In genomic region chr7:129936731-129937130, GRCm38 (mm10) we compare ENCODE assay signal across 25 mouse cellular contexts.
"Had no signal": no experiment of that assay in that cellular context is flagged by ENCODE, and none has a peak within 500 bp of the region (broad histone marks: within the 10 kb centered on the region; RNA-seq: fewer than 3 reads in every experiment).

No protein-coding gene starts in this region.

- ATAC-seq: hindbrain, embryonic 16.5 days; inflammation-experienced regulatory T-cells, adult 6 months had no signal

- H3K4me2 ChIP-seq: heart, embryonic 12.5 days; hindbrain, embryonic 12.5 days; hindbrain, embryonic 14.5 days; intestine, embryonic 15.5 days; limb, embryonic 12.5 days; liver, embryonic 11.5 days; liver, embryonic 13.5 days had no signal

- H3K27ac ChIP-seq: gastrocnemius, adult 2 months; heart, adult 2 months; hindbrain, embryonic 10.5 days; hindbrain, embryonic 12.5 days; hindbrain, embryonic 14.5 days; intestine, embryonic 15.5 days; layer of hippocampus, adult 2 months; left cerebral cortex, adult 2 months; limb, embryonic 10.5 days; limb, embryonic 12.5 days; liver, embryonic 13.5 days had no signal

- H3K36me3 ChIP-seq: heart, embryonic 12.5 days; hindbrain, embryonic 10.5 days; hindbrain, embryonic 12.5 days; intestine, embryonic 15.5 days; limb, embryonic 10.5 days; limb, embryonic 12.5 days; liver, embryonic 13.5 days had no signal

- DNase-seq: gastrocnemius, adult 2 months; gastrocnemius, postnatal 10 days; gastrocnemius, postnatal 25 days; heart, adult 2 months; heart, postnatal 10 days; heart, postnatal 4 days; kidney, adult 18-20 months; kidney, adult 8-10 months; kidney, postnatal 10 days; kidney, postnatal 25 days; kidney, postnatal 4 days; liver; liver, embryonic 13.5 days had no signal

- H3K9me3 ChIP-seq: heart, embryonic 12.5 days; hindbrain, embryonic 10.5 days; hindbrain, embryonic 12.5 days; intestine, embryonic 15.5 days; limb, embryonic 10.5 days; liver, embryonic 13.5 days had no signal

- H3K27me3 ChIP-seq: heart, embryonic 12.5 days; hindbrain, embryonic 12.5 days; intestine, embryonic 15.5 days; limb, embryonic 12.5 days; liver, embryonic 13.5 days had no signal

- H3K4me3 ChIP-seq: gastrocnemius, adult 2 months; heart, adult 2 months; heart, embryonic 12.5 days; hindbrain, embryonic 10.5 days; hindbrain, embryonic 12.5 days; intestine, embryonic 15.5 days; layer of hippocampus, adult 2 months; left cerebral cortex, adult 2 months; limb, embryonic 10.5 days; limb, embryonic 12.5 days; liver, embryonic 13.5 days had no signal

- H3K4me1 ChIP-seq: hindbrain, embryonic 12.5 days; intestine, embryonic 15.5 days; liver, embryonic 13.5 days had no signal

- H3K9ac ChIP-seq: heart, embryonic 12.5 days; hindbrain, embryonic 12.5 days; hindbrain, embryonic 14.5 days; intestine, embryonic 15.5 days; limb, embryonic 12.5 days; liver, embryonic 13.5 days had no signal
